Mouse (Mus musculus): Measurements from ENCODE around the gene Thsd4. TPM values are rescaled to one million over a fixed set of nuclear protein-coding genes. Genes with fewer than 3 reads are reported as not detected.

Gene Thsd4
- polyA plus RNA-seq, 1 experiment from 2014 or later, result 3.3 TPM

GRCm38 (mm10) chr9:60008936-60009335 is 512.9 kb downstream of the Thsd4 start:
- WGBS (ENCODE audit: insufficient replicate concordance), result 50% methylated on average over 7 of the region's 7 CpGs
- Histone ChIP-seq H3K4me3 (no peak overlapping the region), H3K9me3 (replicated peaks) (no peaks in the 10 kb centered on the region), H3K27ac (no peak overlapping the region), H3K4me1 (no peaks in the 10 kb centered on the region), H3K9ac (no peak overlapping the region), H3K36me3 (no peaks in the 10 kb centered on the region), H3K27me3 (replicated peaks) (no peaks in the 10 kb centered on the region), H3K4me2 (no peak overlapping the region)
- no peak for ATAC-seq

GRCm38 (mm10) chr9:60002323-60002722 is 519.5 kb downstream of the Thsd4 start:
- no peak overlapping the region for H3K4me2 ChIP-seq
- no peak for ATAC-seq

GRCm38 (mm10) chr9:60001444-60001843 is 520.4 kb downstream of the Thsd4 start:
- no peaks in the 10 kb centered on the region for H3K27me3 ChIP-seq (replicated peaks)
- H3K4me1 ChIP-seq, result no peaks in the 10 kb centered on the region
- H3K27ac ChIP-seq, result no peak overlapping the region
- H3K9me3 ChIP-seq (replicated peaks), result no peaks in the 10 kb centered on the region
- no peak overlapping the region for H3K4me2 ChIP-seq
- H3K9ac ChIP-seq, result no peak overlapping the region
- no peak for ATAC-seq
- WGBS (ENCODE audit: insufficient replicate concordance), result 63% methylated on average over 3 of the region's 3 CpGs
- no peak overlapping the region for H3K4me3 ChIP-seq
- no peaks in the 10 kb centered on the region for H3K36me3 ChIP-seq

More at GRCm38 (mm10) chr9:60002323-60002722, 519.5 kb downstream of the Thsd4 start:
- no peak overlapping the region for H3K9ac ChIP-seq
- no peaks in the 10 kb centered on the region for H3K4me1 ChIP-seq
- H3K27ac ChIP-seq, result no peak overlapping the region
- no peak overlapping the region for H3K4me3 ChIP-seq
- no peaks in the 10 kb centered on the region for H3K9me3 ChIP-seq (replicated peaks)
- H3K27me3 ChIP-seq (replicated peaks), result no peaks in the 10 kb centered on the region
- no peaks in the 10 kb centered on the region for H3K36me3 ChIP-seq
- 80% methylated on average over 8 of the region's 8 CpGs for WGBS (ENCODE audit: insufficient replicate concordance)

GRCm38 (mm10) chr9:59997725-59998124 is 524.1 kb downstream of the Thsd4 start:
- Histone ChIP-seq H3K4me1 (no peaks in the 10 kb centered on the region), H3K36me3 (no peaks in the 10 kb centered on the region), H3K4me3 (no peak overlapping the region), H3K27me3 (replicated peaks) (no peaks in the 10 kb centered on the region), H3K9ac (no peak overlapping the region), H3K27ac (no peak overlapping the region), H3K4me2 (no peak overlapping the region), H3K9me3 (replicated peaks) (no peaks in the 10 kb centered on the region)
- 71% methylated on average over 4 of the region's 4 CpGs for WGBS (ENCODE audit: insufficient replicate concordance)
- no peak for ATAC-seq

- ATAC-seq, result no peak
- H3K36me3 ChIP-seq, result no peaks in the 10 kb centered on the region
- H3K27ac ChIP-seq, result no peak overlapping the region
- H3K27me3 ChIP-seq (replicated peaks), result no peaks in the 10 kb centered on the region
- 69% methylated on average over 5 of the region's 5 CpGs for WGBS (ENCODE audit: insufficient replicate concordance)
- no peaks in the 10 kb centered on the region for H3K9me3 ChIP-seq (replicated peaks)
- H3K4me3 ChIP-seq, result no peak overlapping the region
- H3K4me2 ChIP-seq, result no peak overlapping the region
- H3K4me1 ChIP-seq, result no peaks in the 10 kb centered on the region
- H3K9ac ChIP-seq, result no peak overlapping the region
Observed at GRCm38 (mm10) chr9:59991407-59991806, 530.4 kb downstream of the Thsd4 start.

GRCm38 (mm10) chr9:59989864-59990263 is 532.0 kb downstream of the Thsd4 start:
- no peak overlapping the region for H3K4me2 ChIP-seq
- no peak overlapping the region for H3K4me3 ChIP-seq
- H3K4me1 ChIP-seq, result no peaks in the 10 kb centered on the region
- no peaks in the 10 kb centered on the region for H3K9me3 ChIP-seq (replicated peaks)
- no peak overlapping the region for H3K9ac ChIP-seq
- H3K27ac ChIP-seq, result no peak overlapping the region
- 0% methylated on average over 1 of the region's 1 CpGs for WGBS (ENCODE audit: insufficient replicate concordance)
- no peaks in the 10 kb centered on the region for H3K36me3 ChIP-seq
- no peak for ATAC-seq
- H3K27me3 ChIP-seq (replicated peaks), result no peaks in the 10 kb centered on the region

GRCm38 (mm10) chr9:59985900-59986572 is 535.8 kb downstream of the Thsd4 start:
- WGBS (ENCODE audit: insufficient replicate concordance), result 67% methylated on average over 3 of the region's 3 CpGs
- Histone ChIP-seq H3K4me1 (no peaks in the 10 kb centered on the region), H3K4me3 (no peak overlapping the region), H3K4me2 (no peak overlapping the region), H3K36me3 (no peaks in the 10 kb centered on the region), H3K9ac (no peak overlapping the region), H3K27me3 (replicated peaks) (no peaks in the 10 kb centered on the region), H3K9me3 (replicated peaks) (no peaks in the 10 kb centered on the region), H3K27ac (no peak overlapping the region)
- no peak for ATAC-seq

GRCm38 (mm10) chr9:59981116-59981515 is 540.7 kb downstream of the Thsd4 start:
- no peaks in the 10 kb centered on the region for H3K9me3 ChIP-seq (replicated peaks)
- H3K4me3 ChIP-seq, result no peak overlapping the region
- H3K4me2 ChIP-seq, result no peak overlapping the region
- no peak for ATAC-seq
- 49% methylated on average over 2 of the region's 2 CpGs for WGBS (ENCODE audit: insufficient replicate concordance)
- no peaks in the 10 kb centered on the region for H3K27me3 ChIP-seq (replicated peaks)
- H3K27ac ChIP-seq, result no peak overlapping the region
- H3K9ac ChIP-seq, result no peak overlapping the region
- H3K4me1 ChIP-seq, result no peaks in the 10 kb centered on the region
- no peaks in the 10 kb centered on the region for H3K36me3 ChIP-seq

- Histone ChIP-seq H3K4me1 (no peaks in the 10 kb centered on the region), H3K4me3 (no peak overlapping the region), H3K27me3 (replicated peaks) (no peaks in the 10 kb centered on the region), H3K4me2 (no peak overlapping the region), H3K36me3 (no peaks in the 10 kb centered on the region), H3K9ac (no peak overlapping the region), H3K27ac (no peak overlapping the region), H3K9me3 (replicated peaks) (no peaks in the 10 kb centered on the region)
- no peak for ATAC-seq
- 53% methylated on average over 4 of the region's 4 CpGs for WGBS (ENCODE audit: insufficient replicate concordance)
Observed at GRCm38 (mm10) chr9:59971263-59971662, 550.6 kb downstream of the Thsd4 start.

GRCm38 (mm10) chr9:59969383-59969782 is 552.5 kb downstream of the Thsd4 start:
- Histone ChIP-seq H3K9ac (no peak overlapping the region), H3K27ac (no peak overlapping the region), H3K4me2 (no peak overlapping the region), H3K36me3 (no peaks in the 10 kb centered on the region), H3K27me3 (replicated peaks) (no peaks in the 10 kb centered on the region; the same call in 1 of the 2 replicates), H3K4me1 (no peaks in the 10 kb centered on the region), H3K4me3 (no peak overlapping the region), H3K9me3 (replicated peaks) (no peaks in the 10 kb centered on the region)
- WGBS (ENCODE audit: insufficient replicate concordance), result 17% methylated on average over 6 of the region's 6 CpGs
- ATAC-seq, result no peak

GRCm38 (mm10) chr9:59965046-59965445 is 556.8 kb downstream of the Thsd4 start:
- 55% methylated on average over 10 of the region's 10 CpGs for WGBS (ENCODE audit: insufficient replicate concordance)

GRCm38 (mm10) chr9:59964367-59964766 is 557.5 kb downstream of the Thsd4 start:
- 69% methylated on average over 3 of the region's 3 CpGs for WGBS (ENCODE audit: insufficient replicate concordance)
- H3K4me1 ChIP-seq, result no peaks in the 10 kb centered on the region
- no peak for ATAC-seq

More at GRCm38 (mm10) chr9:59965046-59965445, 556.8 kb downstream of the Thsd4 start:
- no peak overlapping the region for H3K4me2 ChIP-seq
- no peaks in the 10 kb centered on the region for H3K9me3 ChIP-seq (replicated peaks)
- H3K4me1 ChIP-seq, result no peaks in the 10 kb centered on the region
- no peak overlapping the region for H3K9ac ChIP-seq
- H3K4me3 ChIP-seq, result no peak overlapping the region
- no peak for ATAC-seq
- peaks cover 5% of the 10 kb centered on the region for H3K27me3 ChIP-seq (replicated peaks)
- H3K27ac ChIP-seq, result no peak overlapping the region
- H3K36me3 ChIP-seq, result no peaks in the 10 kb centered on the region

More at GRCm38 (mm10) chr9:59964367-59964766, 557.5 kb downstream of the Thsd4 start:
- no peak overlapping the region for H3K4me2 ChIP-seq
- no peaks in the 10 kb centered on the region for H3K36me3 ChIP-seq
- no peak overlapping the region for H3K27ac ChIP-seq
- peaks cover 5% of the 10 kb centered on the region for H3K27me3 ChIP-seq (replicated peaks)
- no peak overlapping the region for H3K4me3 ChIP-seq
- no peak overlapping the region for H3K9ac ChIP-seq
- H3K9me3 ChIP-seq (replicated peaks), result no peaks in the 10 kb centered on the region
